Mouse (Mus musculus) neural tube, embryonic 14.5 days (tissue): ENCODE measurements around the gene Szt2. TPM values are rescaled to one million over a fixed set of nuclear protein-coding genes. Genes with fewer than 3 reads are reported as not detected.

Experiments used
- ATAC-seq: fragments of 200-750 bp; cut with Nextera tagmentation; 2 replicates; pipeline ENCODE4 v1.8.0; 2017; ENCODE audit warnings: low read depth, mild to moderate bottlenecking, moderate TSS enrichment, moderate library complexity
- H3K27ac ChIP-seq: fragments of 300-500 bp; sonication (generic); 2 replicates; pipeline ENCODE4 v1.5.1; 2014; ENCODE audit warnings: low read depth, mild to moderate bottlenecking, control low read depth, low read length, moderate library complexity, mixed read lengths
- H3K27me3 ChIP-seq: fragments of 300-500 bp; sonication (generic); 2 replicates; pipeline ENCODE4 v1.6.1; 2014; ENCODE audit warnings: low read length; ENCODE audit not compliant: control insufficient read depth, insufficient read depth
- H3K36me3 ChIP-seq: fragments of 300-500 bp; sonication (generic); 2 replicates; pipeline ENCODE4 v1.6.1; 2014; ENCODE audit warnings: low read length, mixed read lengths; ENCODE audit not compliant: control insufficient read depth, insufficient read depth
- H3K4me1 ChIP-seq: fragments of 300-500 bp; sonication (generic); 2 replicates; pipeline ENCODE4 v1.6.1; 2014; ENCODE audit warnings: low read length; ENCODE audit not compliant: control insufficient read depth, insufficient read depth
- H3K4me2 ChIP-seq: fragments of 300-500 bp; sonication (generic); 2 replicates; pipeline ENCODE4 v1.6.1; 2014; ENCODE audit warnings: mild to moderate bottlenecking, low read depth, low read length, control low read depth
- H3K4me3 ChIP-seq: fragments of 300-500 bp; sonication (generic); 2 replicates; pipeline ENCODE4 v1.5.1; 2014; ENCODE audit warnings: low read depth, low read length, control low read depth, mixed read lengths
- H3K9ac ChIP-seq: fragments of 300-500 bp; sonication (generic); replicated peaks from 2 replicates; pipeline ENCODE4 v1.6.1; 2014; ENCODE audit warnings: low read depth, mild to moderate bottlenecking, control low read depth, low read length, mixed read lengths
- H3K9me3 ChIP-seq: fragments of 300-500 bp; sonication (generic); 2 replicates; pipeline ENCODE4 v1.6.1; 2016; ENCODE audit warnings: low read length; ENCODE audit not compliant: control insufficient read depth
- WGBS: fragments of 180-500 bp; shearing (Covaris S2); extraction: QIAGEN DNeasy Blood & Tissue Kit; methylation state at CpG from one replicate; pipeline ENCODE4 v1.1.7; 2014; 5-methylcytosine and 5-hydroxymethylcytosine counted together
- polyA plus RNA-seq: library from polyadenylated mRNA; unstranded; fragments of >200 nt; fragmentation: Nextera tagmentation; extraction: Ambion mirVana; gene quantifications from 2 replicates; pipeline ENCODE4 v1.2.1, GENCODE M21; 2014

Gene Szt2
- polyA plus RNA-seq, 1 experiment from 2014 or later: 14.5 TPM

- H3K36me3 ChIP-seq: peaks cover 85% of the 10 kb centered on the region
- H3K9me3 ChIP-seq: no peaks in the 10 kb centered on the region
- no peak overlapping the region for H3K4me2 ChIP-seq
- ATAC-seq: no peak
- no peak overlapping the region for H3K4me3 ChIP-seq
- no peaks in the 10 kb centered on the region for H3K4me1 ChIP-seq
- H3K27me3 ChIP-seq: no peaks in the 10 kb centered on the region
- H3K27ac ChIP-seq: no peak overlapping the region
- WGBS: 83% methylated on average over 3 of the region's 3 CpGs
- H3K9ac ChIP-seq: no peak overlapping the region
Observed at GRCm38 (mm10) chr4:118396433-118396832, 12.6 kb downstream of the Szt2 start.

GRCm38 (mm10) chr4:118395289-118395688 lies 13.8 kb downstream of the Szt2 start:
- WGBS: 86% methylated on average over 4 of the region's 4 CpGs
- Histone ChIP-seq H3K27me3 (no peaks in the 10 kb centered on the region), H3K27ac (no peak overlapping the region), H3K4me1 (no peaks in the 10 kb centered on the region), H3K36me3 (peaks cover 85% of the 10 kb centered on the region), H3K9me3 (no peaks in the 10 kb centered on the region), H3K4me2 (no peak overlapping the region), H3K9ac (no peak overlapping the region), H3K4me3 (no peak overlapping the region)
- no peak for ATAC-seq

GRCm38 (mm10) chr4:118394505-118394904 lies 14.6 kb downstream of the Szt2 start:
- no peaks in the 10 kb centered on the region for H3K27me3 ChIP-seq
- ATAC-seq: no peak

GRCm38 (mm10) chr4:118390146-118390545 lies 18.9 kb downstream of the Szt2 start:
- no peaks in the 10 kb centered on the region for H3K9me3 ChIP-seq
- peaks cover 86% of the 10 kb centered on the region for H3K36me3 ChIP-seq
- H3K9ac ChIP-seq: no peak overlapping the region
- WGBS: 96% methylated on average over 11 of the region's 11 CpGs
- no peak overlapping the region for H3K4me3 ChIP-seq
- no peak overlapping the region for H3K4me2 ChIP-seq
- ATAC-seq: no peak
- H3K4me1 ChIP-seq: no peaks in the 10 kb centered on the region
- no peaks in the 10 kb centered on the region for H3K27me3 ChIP-seq
- no peak overlapping the region for H3K27ac ChIP-seq

More at GRCm38 (mm10) chr4:118394505-118394904, 14.6 kb downstream of the Szt2 start:
- H3K9ac ChIP-seq: no peak overlapping the region
- no peak overlapping the region for H3K4me2 ChIP-seq
- H3K27ac ChIP-seq: no peak overlapping the region
- H3K4me1 ChIP-seq: no peaks in the 10 kb centered on the region
- H3K4me3 ChIP-seq: no peak overlapping the region
- no peaks in the 10 kb centered on the region for H3K9me3 ChIP-seq
- 93% methylated on average over 6 of the region's 6 CpGs for WGBS
- peaks cover 85% of the 10 kb centered on the region for H3K36me3 ChIP-seq

- Histone ChIP-seq H3K4me2 (no peak overlapping the region), H3K9me3 (no peaks in the 10 kb centered on the region), H3K36me3 (peaks cover 74% of the 10 kb centered on the region), H3K4me3 (no peak overlapping the region), H3K9ac (no peak overlapping the region), H3K27me3 (no peaks in the 10 kb centered on the region), H3K27ac (no peak overlapping the region), H3K4me1 (no peaks in the 10 kb centered on the region)
- 96% methylated on average over 8 of the region's 8 CpGs for WGBS
- no peak for ATAC-seq
Observed at GRCm38 (mm10) chr4:118387316-118387715, 21.8 kb downstream of the Szt2 start.

GRCm38 (mm10) chr4:118383271-118383670 lies 25.8 kb downstream of the Szt2 start:
- Histone ChIP-seq H3K36me3 (peaks cover 63% of the 10 kb centered on the region), H3K4me3 (no peak overlapping the region), H3K27me3 (no peaks in the 10 kb centered on the region), H3K9ac (no peak overlapping the region), H3K27ac (no peak overlapping the region), H3K9me3 (no peaks in the 10 kb centered on the region), H3K4me1 (no peaks in the 10 kb centered on the region), H3K4me2 (no peak overlapping the region)
- WGBS: 96% methylated on average over 7 of the region's 7 CpGs
- ATAC-seq: no peak

- no peak overlapping the region for H3K9ac ChIP-seq
- H3K36me3 ChIP-seq: peaks cover 84% of the 10 kb centered on the region
- H3K4me1 ChIP-seq: no peaks in the 10 kb centered on the region
- no peak overlapping the region for H3K4me2 ChIP-seq
- no peak for ATAC-seq
- H3K27me3 ChIP-seq: no peaks in the 10 kb centered on the region
- WGBS: 96% methylated on average over 6 of the region's 6 CpGs
- H3K9me3 ChIP-seq: no peaks in the 10 kb centered on the region
- H3K4me3 ChIP-seq: no peak overlapping the region
- no peak overlapping the region for H3K27ac ChIP-seq
Observed at GRCm38 (mm10) chr4:118375999-118376398, 33.1 kb downstream of the Szt2 start.

- WGBS: 94% methylated on average over 13 of the region's 13 CpGs
- H3K4me3 ChIP-seq: no peak overlapping the region
- no peaks in the 10 kb centered on the region for H3K27me3 ChIP-seq
- H3K4me1 ChIP-seq: no peaks in the 10 kb centered on the region
- no peak overlapping the region for H3K27ac ChIP-seq
- ATAC-seq: no peak
- H3K9ac ChIP-seq: no peak overlapping the region
- H3K9me3 ChIP-seq: no peaks in the 10 kb centered on the region
- H3K36me3 ChIP-seq: peaks cover 71% of the 10 kb centered on the region
- no peak overlapping the region for H3K4me2 ChIP-seq
Observed at GRCm38 (mm10) chr4:118371822-118372221, 37.3 kb downstream of the Szt2 start.

GRCm38 (mm10) chr4:118368616-118369015 lies 40.5 kb downstream of the Szt2 start:
- 97% methylated on average over 3 of the region's 3 CpGs for WGBS
- ATAC-seq: no peak
- no peaks in the 10 kb centered on the region for H3K27me3 ChIP-seq

GRCm38 (mm10) chr4:118367551-118367950 lies 41.5 kb downstream of the Szt2 start:
- no peak overlapping the region for H3K27ac ChIP-seq
- no peak overlapping the region for H3K4me3 ChIP-seq
- H3K36me3 ChIP-seq: peaks cover 56% of the 10 kb centered on the region
- 87% methylated on average over 12 of the region's 12 CpGs for WGBS
- no peaks in the 10 kb centered on the region for H3K9me3 ChIP-seq
- no peak overlapping the region for H3K4me2 ChIP-seq
- no peaks in the 10 kb centered on the region for H3K27me3 ChIP-seq
- no peak overlapping the region for H3K9ac ChIP-seq
- ATAC-seq: no peak
- H3K4me1 ChIP-seq: no peaks in the 10 kb centered on the region

More at GRCm38 (mm10) chr4:118368616-118369015, 40.5 kb downstream of the Szt2 start:
- H3K9me3 ChIP-seq: no peaks in the 10 kb centered on the region
- no peak overlapping the region for H3K4me3 ChIP-seq
- no peaks in the 10 kb centered on the region for H3K4me1 ChIP-seq
- no peak overlapping the region for H3K9ac ChIP-seq
- H3K4me2 ChIP-seq: no peak overlapping the region
- no peak overlapping the region for H3K27ac ChIP-seq
- peaks cover 61% of the 10 kb centered on the region for H3K36me3 ChIP-seq
